Mouse (Mus musculus): ENCODE measurements around the gene Prmt7.

The Prmt7 gene

DNA sequence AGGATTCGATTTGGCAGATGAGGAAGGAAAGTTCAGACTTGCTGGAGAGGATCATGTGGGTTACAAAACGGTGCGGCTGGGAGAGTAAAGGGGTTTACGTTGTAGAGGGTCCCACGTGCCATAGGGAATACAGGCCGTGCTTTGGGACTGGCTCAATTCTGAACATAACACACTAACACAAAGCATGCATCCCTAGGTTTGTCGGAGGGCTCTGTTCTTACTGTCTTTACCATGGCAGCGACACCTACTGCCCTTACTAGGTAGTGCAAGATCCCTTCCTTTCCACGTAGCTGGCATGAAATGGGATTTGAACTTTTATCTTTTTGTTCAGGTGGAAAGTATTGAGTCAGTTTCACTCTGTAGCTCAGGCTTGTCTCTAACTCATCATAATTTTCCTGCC is 15.9 kb downstream of the Prmt7 start:
- DNase-seq = peak in 1 of 2 experiments; percentile 55

DNA sequence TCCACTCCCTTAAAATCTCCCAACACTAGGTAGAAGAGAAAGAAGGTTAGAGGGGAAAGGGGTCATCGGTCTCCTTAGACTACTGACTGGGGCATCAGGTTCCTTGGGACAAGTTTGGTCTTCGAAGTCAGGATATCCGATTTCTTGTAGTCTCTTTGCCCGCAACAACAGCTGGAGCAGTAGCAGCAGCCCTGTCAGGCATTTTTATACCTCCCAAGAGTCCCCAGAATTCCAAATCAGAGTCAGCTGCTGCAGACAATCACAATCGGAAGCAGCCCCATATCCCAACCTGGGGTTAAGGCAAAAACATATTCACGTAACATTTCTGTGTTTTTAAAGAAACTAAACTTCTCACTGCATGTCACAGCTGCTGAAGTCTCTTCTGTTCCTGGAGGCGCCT is 20.8 kb downstream of the Prmt7 start:
- DNase-seq = no peak

DNA sequence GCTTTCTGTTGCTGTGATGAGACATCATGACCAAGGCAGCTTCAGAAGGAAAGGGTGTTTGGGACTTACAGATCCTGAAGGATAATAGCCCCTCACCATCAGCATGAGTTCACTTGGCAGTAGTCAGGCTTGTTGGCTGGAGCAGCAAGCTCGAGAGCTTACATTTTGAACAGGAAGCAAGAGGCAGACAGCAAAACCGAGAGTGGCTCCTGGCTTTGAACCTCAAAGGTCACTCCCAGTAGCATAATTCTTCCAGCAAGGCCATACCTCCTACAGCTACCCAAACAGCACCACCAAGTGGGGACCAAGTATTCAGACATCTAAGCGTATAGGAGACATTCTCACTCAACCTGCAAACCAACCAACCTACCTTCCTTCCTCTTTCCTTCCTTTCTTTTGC is 22.0 kb downstream of the Prmt7 start:
- DNase-seq = no peak

DNA sequence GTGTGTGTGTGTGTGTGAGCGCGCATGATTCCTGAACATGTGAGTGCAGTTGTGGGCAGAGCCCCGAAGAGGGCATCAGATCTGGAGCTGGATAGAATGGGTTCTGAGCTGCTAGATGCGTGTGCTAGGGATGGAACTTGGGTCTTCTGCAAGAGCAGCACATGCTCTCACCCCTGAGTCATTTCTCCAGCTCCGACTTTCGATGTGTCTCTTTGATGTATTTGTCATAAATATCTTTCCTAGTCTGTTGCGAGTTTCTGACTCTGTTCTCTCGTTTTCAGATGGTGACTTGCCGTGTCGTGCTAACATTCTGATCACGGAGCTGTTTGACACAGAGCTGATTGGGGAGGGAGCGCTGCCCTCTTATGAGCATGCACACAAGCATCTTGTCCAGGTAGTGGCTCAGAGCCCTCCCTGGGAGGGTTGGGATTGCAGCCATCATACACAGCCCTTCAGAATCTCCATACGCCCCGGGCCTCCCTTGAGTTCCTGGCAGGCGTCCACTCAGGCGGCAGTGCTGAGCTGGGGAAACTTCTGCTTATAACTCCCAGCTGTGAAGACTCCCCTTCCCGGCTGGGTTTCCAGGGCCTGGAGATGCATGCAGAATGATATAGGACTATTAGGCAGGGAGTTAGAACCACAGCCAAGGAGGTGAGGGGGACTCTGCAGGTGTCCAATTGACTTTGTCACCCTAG is 24.0 kb downstream of the Prmt7 start:
- peak; percentile 12 to 37 for DNase-seq

DNA sequence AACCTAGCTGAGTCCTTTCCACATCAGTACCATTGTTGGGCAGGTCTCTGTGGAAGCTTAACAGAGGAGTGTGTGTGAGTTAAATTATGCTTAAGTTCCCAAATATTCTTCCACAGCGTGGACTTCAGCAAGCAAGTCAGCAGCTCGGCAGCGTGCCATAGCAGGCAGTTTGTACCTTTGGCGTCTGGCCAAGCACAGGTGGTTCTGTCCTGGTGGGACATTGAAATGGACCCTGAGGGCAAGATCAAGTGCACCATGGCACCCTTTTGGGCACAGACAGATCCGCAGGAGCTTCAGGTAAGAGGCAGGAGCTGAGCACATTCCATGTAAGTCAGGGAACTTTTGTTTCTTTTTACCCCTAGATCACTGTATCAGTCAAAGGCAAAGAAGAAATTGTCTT is 26.4 kb downstream of the Prmt7 start:
- DNase-seq = no peak

DNA sequence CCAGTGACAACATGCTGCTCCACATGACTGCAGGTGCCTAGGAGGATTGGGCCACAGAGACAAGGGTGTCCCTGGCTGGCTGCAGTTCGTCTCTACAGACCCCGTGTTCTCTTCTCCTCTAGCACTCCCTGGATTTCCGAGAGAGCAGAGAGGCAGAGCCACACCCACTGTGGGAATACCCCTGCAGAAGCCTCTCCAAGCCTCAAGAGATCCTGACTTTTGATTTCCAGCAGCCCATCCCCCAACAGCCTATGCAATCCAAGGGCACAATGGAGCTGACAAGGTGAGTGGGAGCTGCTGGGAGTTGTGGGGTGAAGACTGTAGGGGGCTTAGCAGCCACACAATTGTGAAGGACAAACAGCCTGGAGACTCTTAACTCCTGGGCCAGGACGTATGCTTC is 39.5 kb downstream of the Prmt7 start:
- DNase-seq = no peak

DNA sequence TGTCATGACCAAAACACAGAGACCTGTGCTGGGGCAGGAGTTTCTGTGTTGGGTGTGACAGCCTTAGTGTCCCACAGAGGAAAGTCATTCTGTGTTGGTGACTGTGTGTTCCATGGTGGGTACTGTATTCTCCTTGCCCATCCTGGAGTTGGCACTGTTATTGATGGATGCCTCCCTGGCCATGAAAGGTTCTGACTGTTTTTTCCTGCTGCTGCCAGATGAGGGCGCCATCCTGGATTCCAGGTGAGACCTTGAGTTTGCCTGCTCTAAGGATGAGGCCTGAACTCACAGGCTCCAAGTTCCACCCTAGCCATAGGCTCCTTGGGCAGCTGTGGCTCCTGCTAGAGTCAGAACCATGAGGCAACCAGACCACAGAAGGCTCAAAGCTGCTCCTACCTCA is 47.4 kb downstream of the Prmt7 start:
- DNase-seq = peak in 1 of 2 experiments; percentile 24

DNA sequence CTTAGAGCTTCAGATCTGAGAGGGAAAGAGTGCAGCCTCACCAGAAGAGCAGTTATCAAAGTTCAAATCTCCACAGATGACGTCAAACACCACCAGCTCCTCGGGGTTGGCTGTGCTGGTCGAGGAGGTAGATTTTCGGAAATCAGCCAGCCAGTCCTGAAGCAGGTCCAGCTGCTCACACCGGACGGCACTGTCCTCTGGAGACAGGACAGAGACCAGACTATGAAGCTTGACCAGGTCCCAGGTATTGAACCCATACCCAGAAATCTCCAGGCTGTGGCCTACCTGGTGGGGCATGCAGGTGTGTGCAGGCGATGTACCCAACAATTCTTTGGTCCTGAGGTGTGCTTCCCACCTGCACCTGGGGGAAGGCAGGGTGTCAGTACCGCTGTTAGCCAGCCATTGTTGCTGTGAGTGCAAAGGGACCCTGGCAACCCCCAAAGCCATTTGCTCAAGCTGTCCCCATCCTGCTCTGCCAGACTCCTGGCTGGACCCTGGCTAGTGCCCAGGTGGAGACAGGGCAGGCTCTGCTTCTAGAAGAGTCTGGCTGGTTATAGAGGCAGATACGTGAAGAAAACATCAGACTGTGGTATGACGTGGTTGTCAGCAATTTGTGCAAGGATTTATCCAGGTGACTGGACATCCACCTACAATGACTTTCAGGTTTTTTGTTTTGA is 49.0 kb downstream of the Prmt7 start:
- no peak for DNase-seq

DNA sequence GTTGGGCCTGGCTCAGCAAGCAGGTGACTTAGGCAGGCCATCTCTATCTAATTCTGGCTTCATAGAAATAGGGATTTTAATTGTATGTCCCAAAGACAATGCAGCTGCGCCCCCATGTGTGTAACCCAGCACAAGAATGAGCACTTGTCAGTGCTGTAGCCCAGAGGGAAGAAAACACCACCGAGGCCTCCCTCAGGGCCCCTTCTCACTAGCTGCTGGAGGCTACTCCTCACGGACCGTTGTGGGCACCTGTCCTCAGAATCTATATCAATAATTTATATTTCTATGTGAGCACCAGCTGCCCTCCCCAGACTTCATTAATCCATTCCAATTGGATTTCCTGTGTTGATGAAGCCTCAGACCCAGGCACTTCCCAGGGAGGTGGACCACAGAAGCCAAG is 50.2 kb downstream of the Prmt7 start:
- DNase-seq = no peak

DNA sequence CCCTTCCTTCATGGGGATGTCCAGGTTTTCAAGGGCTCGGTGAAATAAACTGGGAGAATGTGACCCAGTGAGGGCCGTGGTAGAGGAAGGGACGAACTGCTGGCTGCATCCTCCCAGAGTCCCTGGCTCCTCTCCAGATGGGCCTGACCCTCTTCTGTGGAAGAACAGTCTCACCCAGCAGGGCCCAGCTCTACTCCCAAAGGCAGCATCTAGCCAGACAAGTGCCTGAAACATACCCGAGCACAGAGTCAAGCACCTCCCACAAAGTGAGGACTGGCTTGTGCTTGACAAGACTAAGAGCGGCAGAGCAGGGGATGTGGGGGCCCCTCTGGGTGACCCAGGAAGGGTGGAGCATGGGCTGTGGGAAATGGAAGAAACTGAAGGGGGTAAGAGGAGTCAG is 51.6 kb downstream of the Prmt7 start:
- no peak for DNase-seq

DNA sequence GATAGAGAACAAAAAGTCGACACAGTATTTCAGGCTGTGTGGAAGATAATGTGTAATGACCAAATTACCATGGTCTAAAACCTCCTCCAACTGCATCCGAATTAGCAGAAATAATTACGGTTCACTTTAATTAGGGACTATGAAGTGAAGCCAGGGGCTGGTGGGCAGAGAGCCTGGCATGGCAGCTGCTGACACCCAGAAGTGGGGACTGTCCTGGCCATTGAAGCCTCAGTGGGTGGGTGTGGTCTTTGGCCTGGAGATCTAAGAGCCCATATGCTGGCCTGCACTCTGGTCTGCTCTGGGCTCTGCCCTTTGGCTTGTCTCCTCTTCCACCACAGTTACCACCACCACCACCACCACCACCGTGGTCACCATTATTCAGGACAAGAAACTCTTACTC is 53.2 kb downstream of the Prmt7 start:
- DNase-seq = no peak

DNA sequence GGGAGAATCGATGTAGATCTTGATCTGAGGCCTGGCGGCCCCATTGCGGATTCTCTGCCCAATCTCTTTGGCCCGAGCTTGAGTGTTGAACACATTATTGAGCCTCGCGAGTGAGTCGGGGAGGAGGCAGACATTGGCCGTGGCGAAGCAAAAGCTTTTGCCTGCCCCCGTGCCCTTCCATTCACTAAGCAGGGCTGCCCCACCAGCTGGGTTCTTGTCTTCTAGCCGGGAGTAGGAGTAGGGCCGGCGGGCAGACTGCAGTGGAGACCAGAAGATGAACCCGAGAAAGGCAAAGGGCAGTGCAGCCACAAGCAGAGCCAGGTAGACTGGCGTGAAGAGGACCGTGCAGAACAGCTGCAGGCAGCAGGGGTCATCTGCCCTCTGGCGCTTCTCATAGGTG is 54.7 kb downstream of the Prmt7 start:
- no peak for DNase-seq

DNA sequence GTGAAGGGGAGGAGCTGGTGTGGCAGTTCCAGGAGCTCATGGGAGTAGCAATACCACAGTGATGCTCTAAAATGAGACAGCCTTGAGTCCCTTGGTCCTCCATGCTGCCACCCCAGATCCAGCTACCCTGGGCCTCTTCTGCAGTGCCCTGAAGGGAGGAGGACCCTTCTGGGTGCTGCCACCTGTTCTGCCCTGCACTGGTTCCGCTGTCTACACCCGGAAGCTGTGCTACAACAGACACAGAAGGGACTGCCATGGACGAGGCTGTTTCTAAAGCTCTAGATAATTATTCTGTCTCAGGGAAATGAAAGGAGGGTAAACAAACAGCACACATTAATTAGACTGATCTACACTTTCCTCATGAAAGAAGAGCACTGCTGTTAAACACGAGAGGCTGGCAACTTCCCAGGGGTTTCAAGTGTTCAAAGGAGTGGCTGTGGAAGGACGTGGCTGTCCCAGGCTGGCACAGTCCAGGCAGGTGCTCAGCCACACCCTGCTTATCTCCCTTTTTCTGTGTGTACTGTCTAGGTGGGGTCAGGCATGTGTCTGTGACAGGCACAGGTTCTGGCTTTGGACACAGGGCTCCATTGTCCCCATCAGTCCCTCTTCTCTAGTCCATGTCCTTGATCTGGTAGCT is 58.1 kb downstream of the Prmt7 start:
- no peak for DNase-seq

DNA sequence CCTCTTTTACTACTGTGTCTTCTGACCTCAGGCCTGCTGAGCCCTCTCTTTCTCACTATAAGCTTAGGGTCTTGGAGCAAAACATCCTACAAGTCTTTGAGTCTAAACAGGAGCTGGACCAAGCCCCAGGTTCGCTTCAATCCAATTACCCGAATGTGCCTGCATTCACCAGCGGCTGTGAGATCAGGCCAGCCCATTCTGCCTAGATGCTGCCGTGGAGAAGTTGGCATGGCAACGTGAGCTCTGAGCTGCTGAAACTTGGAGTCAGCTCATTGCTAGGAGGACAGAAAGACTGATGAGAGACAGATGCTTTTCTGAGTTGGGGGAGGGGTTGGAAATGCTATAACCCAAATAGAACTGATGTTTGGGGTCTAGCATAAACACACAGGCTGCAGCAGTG is 60.1 kb downstream of the Prmt7 start:
- no peak for DNase-seq

DNA sequence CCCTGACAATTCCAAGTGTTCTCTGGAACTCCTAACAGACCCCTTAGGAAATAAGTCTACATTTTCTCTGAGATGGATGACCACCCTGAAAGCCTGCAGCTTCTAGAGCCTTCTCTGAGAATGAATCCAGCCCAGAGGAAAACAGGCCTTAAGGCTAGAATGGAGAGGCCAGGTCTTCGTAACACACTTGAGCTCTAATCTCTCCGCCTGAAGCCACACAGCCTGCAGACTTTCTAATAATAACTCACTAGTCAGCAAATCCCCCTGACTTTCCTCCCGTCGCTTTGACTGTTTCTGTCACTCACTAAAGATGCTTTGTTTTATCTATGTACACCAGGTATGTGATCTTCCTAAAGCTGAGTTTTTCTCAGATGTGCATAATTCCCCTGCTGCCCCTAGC is 60.6 kb downstream of the Prmt7 start:
- no peak for DNase-seq

DNA sequence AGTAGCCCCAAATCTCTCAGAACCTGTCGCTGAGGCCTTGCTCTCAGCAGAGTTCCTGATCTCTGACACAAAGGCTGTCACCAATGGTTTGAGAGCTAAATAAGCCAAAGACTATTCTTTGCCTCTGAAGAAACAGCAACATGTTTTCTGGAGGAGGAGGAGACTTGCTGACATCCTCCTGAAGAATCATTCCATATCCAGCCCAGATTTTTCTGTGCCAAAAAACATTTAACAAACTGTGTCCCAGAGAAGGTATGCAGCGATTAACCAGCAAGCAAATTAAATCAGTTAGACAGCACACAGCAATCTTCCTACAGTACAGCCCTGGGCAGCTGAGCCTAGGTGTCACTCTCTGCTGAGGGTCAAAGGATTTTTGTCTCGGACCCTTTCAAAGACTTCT is 62.7 kb downstream of the Prmt7 start:
- no peak for DNase-seq

DNA sequence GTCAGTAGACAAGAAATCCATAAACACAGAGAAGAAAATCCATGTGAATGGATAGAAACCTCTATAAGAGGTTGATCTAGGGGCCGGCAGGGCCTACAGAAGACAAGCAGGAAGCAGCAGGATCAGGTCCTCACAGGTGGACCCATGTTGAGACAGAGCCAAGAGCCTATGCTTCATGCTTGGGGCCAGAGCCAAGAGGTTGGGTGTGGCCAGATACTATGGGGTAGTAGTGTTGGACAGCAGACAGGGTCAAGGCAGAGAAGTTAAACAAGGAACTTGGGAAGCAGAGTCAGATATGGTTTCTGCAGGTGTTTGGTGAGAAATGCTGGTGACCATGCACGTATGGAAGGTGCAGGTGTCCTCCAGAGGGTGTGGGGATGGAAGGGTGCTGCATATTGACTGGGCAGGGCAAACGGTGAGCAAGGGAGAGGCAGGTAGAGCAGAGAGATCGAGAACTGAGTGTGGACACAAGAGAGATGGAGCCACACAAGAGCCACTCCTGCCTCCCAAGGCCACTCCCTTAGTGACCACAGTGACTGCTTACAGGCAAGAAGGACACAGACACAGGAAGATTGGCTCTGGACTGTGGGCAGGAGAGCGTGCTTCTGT is 66.1 kb downstream of the Prmt7 start:
- no peak for DNase-seq

DNA sequence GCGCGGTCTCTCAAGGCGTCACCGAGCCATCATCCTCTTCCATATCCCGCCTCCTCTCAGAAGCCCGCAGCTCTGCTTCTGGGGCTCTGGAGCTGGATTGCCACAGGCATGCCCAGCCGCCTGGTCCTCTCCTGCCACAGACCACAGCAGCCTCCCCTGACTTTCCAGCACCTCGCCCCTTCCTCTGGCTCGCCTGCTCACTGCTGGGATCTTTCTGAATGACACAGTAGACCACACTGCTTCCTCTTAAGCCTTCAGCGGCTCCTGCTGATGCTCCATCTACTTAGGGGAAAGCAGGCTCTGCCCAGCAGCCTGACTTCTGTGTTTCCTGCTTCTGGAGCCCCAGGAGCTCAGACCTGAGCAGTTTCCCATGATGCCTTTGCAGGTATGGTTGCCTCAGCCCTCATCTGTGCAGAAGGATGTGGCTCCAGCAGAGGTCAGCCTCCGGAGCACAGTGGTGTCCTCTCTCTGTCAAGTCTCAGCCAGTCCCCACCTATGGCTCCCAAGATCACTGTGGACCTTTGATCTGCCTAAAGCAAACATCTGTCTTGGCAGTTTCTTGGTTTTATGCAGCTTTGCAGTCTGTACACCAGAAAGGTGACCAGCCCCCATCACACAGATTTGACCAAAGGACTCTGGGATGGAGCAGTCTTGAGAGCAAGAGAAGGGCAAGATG is 67.8 kb downstream of the Prmt7 start:
- DNase-seq = no peak

DNA sequence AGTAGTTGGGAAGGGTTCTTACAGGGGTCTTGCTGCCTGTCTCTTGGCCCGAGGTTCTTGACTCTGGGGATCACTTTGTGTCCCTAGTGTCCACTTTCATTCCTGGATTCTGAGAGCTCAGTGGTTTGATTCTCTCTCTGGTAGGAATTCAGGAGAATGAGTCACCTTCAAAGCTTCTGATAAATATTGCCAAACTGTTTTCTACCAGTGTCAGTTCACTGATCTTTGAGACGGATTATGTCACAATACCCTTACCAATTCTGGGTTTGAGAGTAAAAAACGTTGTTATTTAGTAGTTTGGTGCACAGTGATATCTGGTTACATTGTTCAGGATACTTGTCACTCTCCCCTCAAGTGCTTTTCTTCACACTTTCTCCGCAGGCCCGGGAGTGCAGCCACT is 69.4 kb downstream of the Prmt7 start:
- DNase-seq = no peak

DNA sequence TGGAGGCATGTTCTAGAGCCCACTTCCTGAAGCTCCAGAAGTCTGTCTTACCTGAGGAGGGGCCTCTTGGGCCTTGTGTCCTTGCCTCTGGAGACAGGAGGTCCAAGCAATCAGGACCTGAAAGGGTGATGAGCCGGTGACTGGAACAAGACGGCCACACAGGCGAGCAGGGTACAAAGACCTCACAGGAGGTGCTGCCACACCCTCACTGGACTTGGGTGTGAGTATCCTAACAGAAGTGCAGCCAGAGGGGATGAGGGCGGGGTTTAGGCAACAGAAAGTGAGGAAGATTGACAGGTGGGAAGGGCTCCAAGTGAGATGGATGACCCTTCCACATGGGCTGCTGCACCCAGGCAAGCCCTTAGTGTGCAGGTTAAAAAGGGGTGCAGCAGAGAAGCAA is 70.1 kb downstream of the Prmt7 start:
- DNase-seq = no peak

DNA sequence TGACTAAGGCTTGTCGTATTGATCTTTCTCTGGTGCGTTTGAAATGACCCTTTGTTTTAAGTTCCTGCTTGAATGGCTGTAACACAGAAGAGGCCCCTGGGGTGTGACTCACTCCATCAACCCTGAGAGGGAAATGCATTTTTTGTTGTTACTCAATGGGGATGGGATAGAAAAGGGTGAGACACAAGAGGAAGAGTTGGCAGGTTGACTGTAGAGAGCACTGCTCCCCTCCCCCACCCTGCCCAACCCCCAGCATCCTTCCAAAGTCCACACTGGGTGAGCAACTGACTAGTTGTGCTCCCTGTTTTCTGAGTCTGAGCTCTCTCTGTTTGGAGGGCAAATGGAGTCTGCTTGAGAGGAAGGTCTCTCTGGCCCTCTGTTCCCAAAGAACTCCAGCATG is 76.7 kb downstream of the Prmt7 start:
- DNase-seq = no peak

DNA sequence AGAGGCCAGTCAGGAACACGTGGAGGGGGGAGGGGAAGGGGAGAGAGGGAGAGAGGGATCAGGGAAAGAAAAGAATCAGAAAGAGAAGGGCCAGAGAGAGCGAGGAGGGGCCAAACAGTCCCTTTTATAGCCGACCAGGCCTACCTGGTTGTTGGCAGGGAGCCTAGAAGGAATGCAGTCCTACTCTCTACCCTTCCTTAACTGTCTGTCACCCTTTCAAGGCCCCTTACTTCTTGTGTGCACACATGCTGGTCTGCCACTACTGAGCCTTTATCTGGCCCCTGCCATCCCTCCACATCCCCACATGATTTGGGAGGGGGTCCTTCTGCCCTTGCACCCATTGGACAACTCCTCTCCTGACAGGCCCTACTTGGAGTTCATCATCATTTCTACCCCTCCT is 78.0 kb downstream of the Prmt7 start:
- no peak for DNase-seq

DNA sequence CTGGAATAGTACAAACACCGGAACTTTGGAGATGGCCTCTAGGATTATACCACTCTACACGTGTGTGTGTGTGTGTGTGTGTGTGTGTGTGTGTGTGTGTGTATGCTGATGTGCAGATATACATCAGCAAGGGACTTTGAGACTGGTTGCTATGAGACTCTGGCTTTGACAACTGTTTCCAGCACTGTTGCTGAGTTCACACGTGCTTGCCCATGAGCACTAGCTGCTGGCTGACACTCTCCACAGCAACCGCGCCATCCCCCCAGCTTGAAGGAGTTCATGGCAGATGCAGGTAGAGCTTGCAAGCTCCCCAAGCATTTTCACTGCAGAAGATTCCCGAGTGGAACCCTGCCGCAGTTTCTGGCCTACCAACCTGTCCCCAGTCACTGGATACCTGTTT is 78.7 kb downstream of the Prmt7 start:
- no peak for DNase-seq
